Mouse (Mus musculus): ENCODE measurements at regions not wholly inside any gene's neighbourhood (a gene's known extent, or its start where the extent isn't known, plus 50 kb on each side); places are given as distances from the start of the nearest gene placed in this dataset.
"Not testable (repeated sequence)": the region's sequence is repeated elsewhere in the genome, so short reads cannot be mapped to it uniquely, and the experiment has no call there.

- DNase-seq = no peak
These were observed 80.0 kb downstream of the Nfkbiz start for GRCm38 (mm10) chr16:55758707-55759067.

- no peak for DNase-seq
These were observed 80.6 kb downstream of the Nfkbiz start for GRCm38 (mm10) chr16:55757952-55758706.

GRCm38 (mm10) chr16:55757422-55757815 lies 81.3 kb downstream of the Nfkbiz start:
- not testable (repeated sequence) for DNase-seq

- DNase-seq = no peak
These were observed 81.8 kb downstream of the Nfkbiz start for GRCm38 (mm10) chr16:55756764-55757421.

GRCm38 (mm10) chr16:55755309-55755832 lies 83.3 kb downstream of the Nfkbiz start:
- no peak for DNase-seq

- DNase-seq = peak; percentile 34
These were observed 84.5 kb downstream of the Nfkbiz start for GRCm38 (mm10) chr16:55754092-55754763.

- DNase-seq = no peak
These were observed 85.3 kb downstream of the Nfkbiz start for GRCm38 (mm10) chr16:55753380-55753779.

- no peak for DNase-seq
These were observed 91.4 kb downstream of the Nfkbiz start for GRCm38 (mm10) chr16:55747250-55747649.

- no peak for DNase-seq
These were observed 92.5 kb downstream of the Nfkbiz start for GRCm38 (mm10) chr16:55746159-55746558.

GRCm38 (mm10) chr16:55745094-55745493 lies 93.6 kb downstream of the Nfkbiz start:
- no peak for DNase-seq

GRCm38 (mm10) chr16:55741099-55741863 lies 97.4 kb downstream of the Nfkbiz start:
- DNase-seq = no peak

GRCm38 (mm10) chr16:55738741-55739140 lies 100.0 kb downstream of the Nfkbiz start:
- no peak for DNase-seq

- DNase-seq = no peak
These were observed 103.2 kb downstream of the Nfkbiz start for GRCm38 (mm10) chr16:55735476-55735968.

GRCm38 (mm10) chr16:55734301-55734700 lies 104.4 kb downstream of the Nfkbiz start:
- DNase-seq = no peak

GRCm38 (mm10) chr16:55733751-55734150 lies 104.9 kb downstream of the Nfkbiz start:
- peak; percentile 47 for DNase-seq

GRCm38 (mm10) chr16:55731003-55731402 lies 107.7 kb downstream of the Nfkbiz start:
- no peak for DNase-seq

GRCm38 (mm10) chr16:55726538-55726937 lies 112.2 kb downstream of the Nfkbiz start:
- DNase-seq = no peak

GRCm38 (mm10) chr16:55720430-55720829 lies 118.3 kb downstream of the Nfkbiz start:
- no peak for DNase-seq

- no peak for DNase-seq
These were observed 128.7 kb downstream of the Nfkbiz start for GRCm38 (mm10) chr16:55710017-55710416.

- no peak for DNase-seq
These were observed 132.2 kb downstream of the Nfkbiz start for GRCm38 (mm10) chr16:55706502-55706901.

- no peak for DNase-seq
These were observed 140.2 kb downstream of the Nfkbiz start for GRCm38 (mm10) chr16:55698489-55698892.

- DNase-seq = no peak
These were observed 147.6 kb downstream of the Nfkbiz start for GRCm38 (mm10) chr16:55691069-55691468.
